Mouse (Mus musculus): Measurements from ENCODE around the gene Fndc3a. TPM values are rescaled to one million over a fixed set of nuclear protein-coding genes. Genes with fewer than 3 reads are reported as not detected.
A peak's percentile ranks its signal among the peaks of the same experiment; 100 is the strongest.

Fndc3a gene
- total RNA-seq, 1 experiment from 2014 or later, result 71.5 TPM

DNA sequence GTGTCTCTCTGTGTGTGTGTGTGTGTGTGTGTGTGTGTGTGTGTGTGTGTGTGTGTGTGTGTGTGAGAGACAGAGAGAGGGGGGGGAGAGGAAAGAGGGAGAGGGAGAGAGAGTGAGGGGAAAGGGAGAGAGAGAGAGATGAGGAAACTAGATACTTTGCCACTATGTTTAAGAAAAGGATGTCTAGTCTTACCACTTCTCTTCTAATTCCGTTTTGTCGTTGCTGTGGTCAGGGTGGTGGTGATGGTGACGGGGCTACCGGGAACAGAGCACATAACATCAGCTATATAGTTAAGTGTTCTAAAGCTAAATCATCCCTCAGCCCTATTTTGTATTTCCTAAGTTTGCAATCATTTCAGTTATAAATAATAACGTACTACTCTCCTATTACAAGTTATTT, 9.7 kb downstream of the Fndc3a start:
- ATAC-seq (replicated peaks in 1 of 2; ENCODE audit: insufficient read depth in 1 of 2, low FRiP score in 2 of 2, low TSS enrichment in 1 of 2, low read depth in 1 of 2, poor library complexity in 2 of 2, severe bottlenecking in 2 of 2), result peak; percentile 80 to 85

DNA sequence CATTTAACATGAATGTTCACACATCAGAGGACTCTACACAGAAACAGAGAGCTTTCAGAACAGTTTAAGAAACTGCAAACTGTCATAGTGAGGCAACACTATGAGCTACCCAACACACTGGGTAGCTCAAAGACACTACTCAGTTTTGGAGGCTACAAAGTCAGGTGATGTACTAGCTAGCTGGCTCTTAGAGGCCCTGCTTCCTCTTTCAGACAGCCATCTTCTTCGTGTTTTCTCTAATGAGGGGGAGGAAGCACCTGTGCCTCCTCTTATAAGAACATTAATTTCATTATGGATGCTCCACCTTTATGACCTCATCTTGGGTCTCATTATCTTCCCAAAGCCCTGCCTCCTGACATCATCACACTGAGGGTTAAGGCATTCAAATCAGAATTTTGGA, 18.4 kb downstream of the Fndc3a start:
- ATAC-seq (replicated peaks in 1 of 2; ENCODE audit: insufficient read depth in 1 of 2, low FRiP score in 2 of 2, low TSS enrichment in 1 of 2, low read depth in 1 of 2, poor library complexity in 2 of 2, severe bottlenecking in 2 of 2), result peak; percentile 46 to 72; a peak in 3 of 4 replicates

DNA sequence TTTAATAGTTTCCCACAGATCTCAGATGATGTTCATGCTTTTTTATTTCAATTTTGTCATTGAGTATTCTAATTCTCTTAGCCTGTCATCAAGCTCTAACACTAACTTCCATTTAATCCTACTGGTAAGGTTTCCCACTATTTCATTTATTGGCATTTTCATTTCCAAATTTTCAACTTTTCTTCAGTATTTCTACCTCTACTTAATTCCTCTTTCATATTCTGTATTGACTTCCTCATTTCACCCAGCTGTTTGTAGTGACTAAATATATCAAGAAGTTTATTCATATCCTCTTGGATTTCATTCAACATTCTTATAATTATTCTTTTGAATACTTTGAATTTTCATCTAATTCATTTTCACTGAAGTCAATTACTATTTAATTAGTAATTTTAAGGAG, 20.3 kb downstream of the Fndc3a start:
- ATAC-seq (replicated peaks in 1 of 2; ENCODE audit: insufficient read depth in 1 of 2, low FRiP score in 2 of 2, low TSS enrichment in 1 of 2, low read depth in 1 of 2, poor library complexity in 2 of 2, severe bottlenecking in 2 of 2), result no peak

DNA sequence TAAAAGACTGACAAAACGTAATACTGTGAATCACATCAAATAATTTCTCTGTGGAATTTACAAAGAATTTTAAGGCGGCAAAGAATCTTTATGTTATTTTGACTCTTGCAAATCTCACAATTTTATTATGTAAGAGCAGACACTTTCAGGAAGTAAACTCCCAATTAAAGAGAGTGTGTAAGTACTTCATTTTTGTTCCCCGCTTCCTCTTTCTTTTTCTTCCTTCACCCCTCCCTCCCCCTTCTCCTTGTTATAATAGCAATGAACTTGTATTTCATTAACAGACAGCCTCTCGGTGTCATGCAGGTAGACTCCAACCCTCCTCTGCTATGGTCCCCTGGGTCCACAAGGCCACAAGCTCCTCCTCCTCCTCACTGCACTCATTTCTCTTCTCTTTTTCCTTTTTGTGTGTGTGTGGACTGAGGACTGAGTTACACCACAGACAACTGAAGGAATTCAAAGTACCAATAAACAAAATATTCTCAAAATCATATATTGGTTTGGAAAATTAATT, 24.9 kb downstream of the Fndc3a start:
- ATAC-seq (replicated peaks in 1 of 2; ENCODE audit: insufficient read depth in 1 of 2, low FRiP score in 2 of 2, low TSS enrichment in 1 of 2, low read depth in 1 of 2, poor library complexity in 2 of 2, severe bottlenecking in 2 of 2), result peak; percentile 68 to 73; a peak in 2 of 4 replicates

DNA sequence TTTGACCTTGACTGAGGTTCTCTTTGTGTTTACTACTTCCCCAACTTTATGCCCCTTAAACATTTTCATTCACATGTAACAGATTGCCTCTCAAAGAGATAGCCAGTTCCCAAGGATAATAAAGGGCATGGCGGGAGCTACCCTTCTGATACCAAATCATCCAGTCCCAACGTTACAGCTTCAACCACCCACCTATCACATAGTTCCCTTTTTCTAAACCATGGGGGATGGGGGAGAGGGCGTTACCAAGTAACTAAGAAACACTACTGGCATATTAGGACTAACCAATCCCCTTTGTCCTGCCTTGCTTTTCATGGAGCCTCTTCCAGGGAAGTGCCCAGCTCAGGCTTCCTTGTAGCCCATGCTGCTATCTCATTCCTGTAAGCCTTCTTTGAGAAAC, 32.6 kb downstream of the Fndc3a start:
- 0 out of 4 replicates have a peak, but pooled peaks have one; percentile 17 to 37 for ATAC-seq (replicated peaks in 1 of 2; ENCODE audit: insufficient read depth in 1 of 2, low FRiP score in 2 of 2, low TSS enrichment in 1 of 2, low read depth in 1 of 2, poor library complexity in 2 of 2, severe bottlenecking in 2 of 2)

DNA sequence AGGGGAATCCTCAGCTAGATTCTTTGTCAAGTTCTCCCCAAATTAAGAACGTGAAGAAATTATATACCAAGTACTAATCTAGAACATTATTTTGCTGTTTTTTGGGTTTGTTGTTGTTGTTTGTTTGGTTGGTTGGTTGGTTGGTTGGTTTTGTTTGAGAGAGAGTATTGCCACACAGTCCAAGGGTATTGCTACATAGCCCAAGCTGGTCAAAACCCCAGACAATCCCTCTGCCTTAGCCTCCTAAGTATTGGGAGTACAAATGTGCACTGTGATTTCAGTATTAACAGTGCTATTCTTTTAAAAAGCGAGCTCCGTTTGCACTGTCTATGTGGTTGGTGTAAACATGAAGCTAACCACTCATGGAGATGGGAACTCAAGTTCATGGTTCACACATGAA, 37.9 kb downstream of the Fndc3a start:
- no peak for ATAC-seq (replicated peaks in 1 of 2; ENCODE audit: insufficient read depth in 1 of 2, low FRiP score in 2 of 2, low TSS enrichment in 1 of 2, low read depth in 1 of 2, poor library complexity in 2 of 2, severe bottlenecking in 2 of 2)

DNA sequence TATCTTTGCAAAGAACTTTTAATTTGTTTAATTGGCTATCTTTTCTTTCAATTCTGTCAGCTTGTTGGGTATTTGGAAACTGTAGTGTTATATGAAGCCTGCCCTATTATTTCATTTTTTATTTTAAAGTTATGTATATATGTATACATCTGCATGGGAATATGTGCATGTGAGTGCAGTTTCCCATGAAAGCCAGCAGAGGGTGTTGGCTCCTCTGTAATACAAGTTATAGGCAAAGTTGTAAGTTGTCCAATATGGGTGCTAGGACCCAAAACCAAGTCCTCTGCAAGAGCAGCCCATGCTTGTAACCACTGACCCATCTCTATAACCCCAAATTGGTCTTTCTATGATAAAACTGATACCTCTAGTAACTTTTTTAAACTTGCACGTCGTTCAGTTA, 38.8 kb downstream of the Fndc3a start:
- no peak for ATAC-seq (replicated peaks in 1 of 2; ENCODE audit: insufficient read depth in 1 of 2, low FRiP score in 2 of 2, low TSS enrichment in 1 of 2, low read depth in 1 of 2, poor library complexity in 2 of 2, severe bottlenecking in 2 of 2)

DNA sequence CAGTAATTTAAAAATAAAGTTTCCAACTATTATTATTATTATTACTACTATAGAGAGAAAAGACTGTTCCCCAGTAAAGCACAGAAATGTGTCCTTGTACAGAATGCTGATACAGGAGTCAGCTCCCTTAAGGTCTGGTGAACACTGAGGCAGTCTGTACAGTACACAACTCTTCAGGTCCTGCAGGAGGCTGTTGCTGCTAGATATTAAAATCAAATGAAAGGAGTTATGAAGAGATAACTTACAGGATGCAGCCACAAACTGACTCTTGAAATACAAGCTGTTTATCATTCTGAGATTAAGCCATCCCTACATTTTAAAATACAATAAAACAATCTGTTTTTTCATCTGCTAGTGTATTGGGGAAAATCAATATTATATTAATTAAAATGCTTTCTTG, 60.5 kb downstream of the Fndc3a start:
- ATAC-seq (replicated peaks in 1 of 2; ENCODE audit: insufficient read depth in 1 of 2, low FRiP score in 2 of 2, low TSS enrichment in 1 of 2, low read depth in 1 of 2, poor library complexity in 2 of 2, severe bottlenecking in 2 of 2), result no peak

DNA sequence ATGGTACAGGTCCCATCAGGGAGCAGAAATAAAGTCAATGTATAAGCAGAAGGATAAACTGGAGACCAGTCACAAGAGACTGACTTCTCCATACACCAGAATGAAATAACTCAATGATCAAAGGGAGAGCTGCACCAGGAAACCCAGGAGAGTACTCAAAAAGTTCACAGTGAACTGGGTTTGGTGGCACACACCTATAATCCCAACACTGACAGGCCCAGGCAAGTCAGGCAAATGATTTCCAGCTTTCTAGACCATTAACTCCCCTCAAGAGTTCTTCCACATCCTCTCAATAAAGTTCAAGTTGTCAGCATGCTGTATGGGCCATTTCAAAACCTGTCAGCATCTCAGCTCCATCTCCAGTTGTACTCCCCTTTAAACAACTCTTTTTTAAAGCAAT, 64.3 kb downstream of the Fndc3a start:
- ATAC-seq (replicated peaks in 1 of 2; ENCODE audit: insufficient read depth in 1 of 2, low FRiP score in 2 of 2, low TSS enrichment in 1 of 2, low read depth in 1 of 2, poor library complexity in 2 of 2, severe bottlenecking in 2 of 2), result no peak

DNA sequence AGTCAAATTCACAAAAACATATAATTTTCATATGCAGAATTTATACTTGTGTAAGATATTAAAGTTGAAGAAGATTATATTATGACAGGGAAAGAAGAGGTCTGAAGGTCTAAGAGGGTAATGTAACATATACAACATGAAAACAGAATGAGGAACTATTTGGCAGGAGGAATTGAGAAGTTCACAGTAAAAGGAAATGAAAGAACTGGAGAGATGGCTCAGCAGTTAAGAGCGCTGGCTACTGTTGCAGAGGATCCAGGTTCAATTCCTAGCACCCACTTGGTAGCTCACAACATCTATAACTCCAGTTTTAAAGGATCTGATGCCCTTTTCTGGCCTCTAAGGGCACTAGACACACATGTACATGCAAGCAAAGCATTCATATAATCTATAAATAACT, 65.2 kb downstream of the Fndc3a start:
- no peak for ATAC-seq (replicated peaks in 1 of 2; ENCODE audit: insufficient read depth in 1 of 2, low FRiP score in 2 of 2, low TSS enrichment in 1 of 2, low read depth in 1 of 2, poor library complexity in 2 of 2, severe bottlenecking in 2 of 2)

DNA sequence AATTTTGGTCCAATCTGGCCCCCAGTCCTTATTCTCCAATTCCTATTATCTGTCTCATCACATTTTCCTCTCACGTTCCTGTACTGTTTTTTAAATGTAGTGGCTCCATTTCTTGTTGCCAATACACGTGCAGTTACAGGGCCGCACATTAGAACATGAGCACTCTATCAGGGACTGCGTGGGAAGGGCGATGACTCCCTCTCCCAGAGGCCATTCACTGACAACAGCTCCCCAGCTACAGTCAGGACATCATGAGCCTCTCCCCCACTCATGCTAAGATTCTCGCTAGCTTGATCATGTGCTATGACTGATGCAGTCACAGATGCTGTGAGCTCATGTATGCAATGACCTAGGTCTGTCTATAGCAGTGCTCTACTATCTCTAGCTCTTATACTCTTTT, 71.3 kb downstream of the Fndc3a start:
- ATAC-seq (replicated peaks in 1 of 2; ENCODE audit: insufficient read depth in 1 of 2, low FRiP score in 2 of 2, low TSS enrichment in 1 of 2, low read depth in 1 of 2, poor library complexity in 2 of 2, severe bottlenecking in 2 of 2), result no peak

DNA sequence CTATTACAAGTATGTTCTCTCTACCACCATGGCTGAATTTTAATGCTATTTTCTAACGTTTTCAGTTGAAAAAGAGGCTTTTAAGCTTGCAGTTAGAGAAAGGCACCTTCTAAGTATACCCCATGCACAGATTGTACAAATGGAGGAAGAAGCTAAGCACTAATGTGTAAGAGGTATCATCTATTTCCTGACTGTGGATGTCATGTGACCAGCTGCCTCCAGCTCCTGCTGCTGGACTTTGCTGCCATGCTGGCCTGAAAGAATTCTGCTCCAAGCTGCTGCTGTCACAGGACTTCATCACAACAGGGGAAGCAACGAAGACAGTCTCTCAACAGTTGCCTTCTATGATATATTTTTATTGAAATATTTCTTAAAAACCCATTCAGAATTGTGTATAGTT, 76.2 kb downstream of the Fndc3a start:
- no peak for ATAC-seq (replicated peaks in 1 of 2; ENCODE audit: insufficient read depth in 1 of 2, low FRiP score in 2 of 2, low TSS enrichment in 1 of 2, low read depth in 1 of 2, poor library complexity in 2 of 2, severe bottlenecking in 2 of 2)

DNA sequence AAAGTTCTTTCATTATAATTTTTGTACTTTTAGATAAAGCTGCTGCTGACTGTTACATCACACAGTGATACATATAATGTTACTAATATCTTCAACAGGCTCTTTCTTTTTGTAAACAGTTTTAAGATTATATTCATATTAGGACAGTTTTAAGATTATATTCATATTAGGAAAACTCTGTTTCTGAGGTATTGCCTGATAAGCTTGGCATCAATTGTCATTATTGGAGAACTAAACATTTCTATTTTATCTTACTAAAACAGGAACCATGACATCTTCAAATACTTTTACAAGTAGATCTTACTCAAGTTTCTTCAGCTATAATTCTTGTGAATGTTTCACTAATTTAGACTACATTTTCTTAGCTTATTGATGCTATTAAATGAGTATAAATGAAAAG, 84.4 kb downstream of the Fndc3a start:
- ATAC-seq (replicated peaks in 1 of 2; ENCODE audit: insufficient read depth in 1 of 2, low FRiP score in 2 of 2, low TSS enrichment in 1 of 2, low read depth in 1 of 2, poor library complexity in 2 of 2, severe bottlenecking in 2 of 2), result no peak

DNA sequence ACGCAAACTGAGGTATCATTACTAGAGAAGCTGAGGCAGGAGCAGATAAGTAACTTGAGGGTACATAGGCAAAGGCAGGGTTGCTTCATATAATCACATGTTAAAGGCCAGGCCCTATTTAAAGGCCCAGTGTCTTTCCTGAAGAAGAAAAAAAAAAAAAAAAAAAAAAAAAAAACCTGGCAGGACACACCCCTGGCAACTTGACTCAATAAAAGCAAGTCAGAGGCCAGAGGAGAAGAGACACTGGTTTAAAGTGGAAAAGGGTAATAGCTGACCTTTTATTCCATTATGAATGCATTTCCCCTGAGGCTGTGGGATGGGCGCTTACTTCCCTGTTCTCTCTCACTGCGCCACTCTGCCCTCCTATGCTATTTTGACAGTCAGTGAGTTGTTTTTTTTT, 105.7 kb downstream of the Fndc3a start:
- ATAC-seq (replicated peaks in 1 of 2; ENCODE audit: insufficient read depth in 1 of 2, low FRiP score in 2 of 2, low TSS enrichment in 1 of 2, low read depth in 1 of 2, poor library complexity in 2 of 2, severe bottlenecking in 2 of 2), result no peak

DNA sequence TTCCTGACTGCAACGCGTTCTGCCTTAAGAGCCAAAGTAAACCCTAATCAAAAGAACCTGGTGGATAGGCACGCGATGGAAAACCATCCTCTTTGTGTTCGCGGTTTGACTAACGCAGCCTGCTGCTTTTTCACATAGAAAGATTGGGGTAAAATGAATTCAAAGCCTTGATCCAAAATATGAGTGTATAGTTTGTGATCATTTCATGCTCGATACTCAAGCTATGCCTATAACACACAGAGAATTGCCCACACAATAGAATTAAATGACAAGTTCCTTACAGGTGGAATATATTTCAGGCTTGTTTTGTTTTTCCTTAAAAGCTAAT, 106.6 kb downstream of the Fndc3a start:
- 0 out of 4 replicates have a peak, but pooled peaks of 1 of the 2 experiments have one; percentile 1 for ATAC-seq (replicated peaks in 1 of 2; ENCODE audit: insufficient read depth in 1 of 2, low FRiP score in 2 of 2, low TSS enrichment in 1 of 2, low read depth in 1 of 2, poor library complexity in 2 of 2, severe bottlenecking in 2 of 2)

DNA sequence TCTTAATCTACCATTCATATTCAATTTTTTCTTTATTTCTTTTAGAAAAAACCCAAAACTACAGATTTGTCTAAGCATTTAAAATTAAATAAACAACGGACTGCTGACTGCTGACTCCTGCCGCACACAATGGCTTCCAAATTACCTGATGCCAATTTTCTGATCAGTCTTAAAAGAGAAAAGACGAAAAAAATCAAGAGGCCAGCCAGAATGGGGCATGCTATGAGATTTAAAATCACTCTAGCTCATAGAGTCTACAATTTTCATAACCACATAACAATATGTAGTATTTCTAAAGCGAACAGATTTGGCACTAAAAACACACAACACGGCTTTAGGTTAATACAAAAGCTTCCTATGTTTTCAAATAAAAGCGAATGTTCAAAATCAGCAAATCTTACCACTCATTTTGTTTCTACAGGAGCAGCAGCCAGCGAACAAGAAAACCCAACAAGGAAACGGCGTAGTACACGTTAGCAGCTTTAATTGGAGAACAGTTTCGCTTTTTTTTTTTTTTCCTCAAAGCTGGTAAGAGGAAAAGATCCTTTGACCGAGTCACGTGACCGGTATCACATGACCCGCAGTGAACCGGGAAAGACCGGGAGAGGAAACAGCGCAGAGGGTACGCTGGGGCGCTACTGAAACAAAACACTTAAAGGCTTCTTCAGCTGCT, 107.1 kb downstream of the Fndc3a start:
- ATAC-seq (replicated peaks in 1 of 2; ENCODE audit: insufficient read depth in 1 of 2, low FRiP score in 2 of 2, low TSS enrichment in 1 of 2, low read depth in 1 of 2, poor library complexity in 2 of 2, severe bottlenecking in 2 of 2), result peak; percentile 75 to 78

DNA sequence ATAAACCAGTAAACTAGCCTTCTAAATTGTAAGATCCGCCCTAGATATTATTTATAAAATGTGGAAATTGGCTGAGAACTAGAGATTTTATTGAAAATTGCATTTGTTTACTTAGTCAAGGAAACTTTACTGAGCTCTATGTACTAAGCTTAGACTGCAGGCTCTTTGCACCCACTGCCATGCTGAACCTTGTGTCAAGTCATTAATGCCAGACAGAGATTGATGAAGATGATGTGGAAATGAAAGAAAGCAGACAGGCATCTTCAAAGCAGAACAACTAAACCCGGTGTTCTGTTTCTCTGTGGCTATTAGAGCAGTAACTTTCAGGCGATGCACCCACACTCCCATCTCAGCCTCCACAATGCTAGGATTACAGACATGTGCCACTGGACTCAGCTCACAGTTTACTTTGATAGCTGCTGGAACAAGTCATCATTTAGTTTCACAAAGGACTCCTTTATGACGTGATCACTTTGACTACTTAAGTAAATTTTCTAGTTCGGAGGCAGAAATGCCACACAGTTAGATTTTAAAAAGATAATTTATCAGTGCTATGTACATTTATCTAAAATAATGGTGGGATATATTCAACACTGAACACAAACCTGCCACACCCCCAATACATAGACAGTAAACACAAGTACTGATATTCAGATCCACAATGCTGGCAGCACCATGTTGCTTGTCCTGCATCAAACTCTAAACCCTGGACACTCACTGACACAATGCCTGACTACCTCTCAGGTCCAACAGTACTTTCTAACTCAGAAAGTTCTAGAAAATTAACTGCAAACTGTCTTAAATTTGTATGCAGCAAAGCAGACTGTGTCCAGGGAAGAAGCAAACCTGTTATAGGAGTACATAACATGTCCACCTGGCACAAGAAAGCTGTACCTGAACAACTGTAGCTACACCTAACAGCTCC, 108.2 kb downstream of the Fndc3a start:
- no peak for ATAC-seq (replicated peaks in 1 of 2; ENCODE audit: insufficient read depth in 1 of 2, low FRiP score in 2 of 2, low TSS enrichment in 1 of 2, low read depth in 1 of 2, poor library complexity in 2 of 2, severe bottlenecking in 2 of 2)

DNA sequence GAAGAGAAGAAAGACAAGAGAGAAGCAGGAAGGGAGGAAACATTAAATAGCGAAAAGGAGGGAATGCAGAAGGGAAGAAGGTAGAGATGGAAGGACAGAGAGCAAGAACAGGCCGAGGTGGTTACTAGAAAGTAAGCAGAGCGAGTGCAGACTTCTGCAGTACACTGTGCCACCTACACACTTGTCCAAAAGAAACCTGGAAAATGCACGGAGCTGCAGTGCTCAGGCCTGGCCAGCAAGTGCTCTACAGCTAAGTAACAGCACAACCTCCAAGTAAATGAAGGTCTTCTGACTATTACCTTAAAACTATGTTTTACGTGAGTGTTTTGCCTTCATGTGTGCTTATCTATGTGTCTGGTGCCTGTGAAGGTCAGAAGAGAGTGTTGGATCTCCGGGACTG, 109.4 kb downstream of the Fndc3a start:
- no peak for ATAC-seq (replicated peaks in 1 of 2; ENCODE audit: insufficient read depth in 1 of 2, low FRiP score in 2 of 2, low TSS enrichment in 1 of 2, low read depth in 1 of 2, poor library complexity in 2 of 2, severe bottlenecking in 2 of 2)

Data from hematopoietic stem cell, adult 5-6 weeks (primary cell).